Mouse (Mus musculus) olfactory bulb, adult 2 months (tissue): ENCODE results near the gene Catsper4.

ENCODE experiments used
- CTCF ChIP-seq: fragments of 200-500 bp; IDR thresholded peaks from 2 replicates; pipeline ENCODE4 v1.5.1; 2012; ENCODE audit warnings: low read depth, mild to moderate bottlenecking, low read length, moderate library complexity; ENCODE audit not compliant: insufficient read depth
- POLR2A ChIP-seq: fragments of 200-500 bp; IDR thresholded peaks from 2 replicates; pipeline ENCODE4 v1.6.1; 2012; ENCODE audit warnings: mild to moderate bottlenecking, low read depth, low read length, moderate library complexity; ENCODE audit not compliant: insufficient read depth

DNA sequence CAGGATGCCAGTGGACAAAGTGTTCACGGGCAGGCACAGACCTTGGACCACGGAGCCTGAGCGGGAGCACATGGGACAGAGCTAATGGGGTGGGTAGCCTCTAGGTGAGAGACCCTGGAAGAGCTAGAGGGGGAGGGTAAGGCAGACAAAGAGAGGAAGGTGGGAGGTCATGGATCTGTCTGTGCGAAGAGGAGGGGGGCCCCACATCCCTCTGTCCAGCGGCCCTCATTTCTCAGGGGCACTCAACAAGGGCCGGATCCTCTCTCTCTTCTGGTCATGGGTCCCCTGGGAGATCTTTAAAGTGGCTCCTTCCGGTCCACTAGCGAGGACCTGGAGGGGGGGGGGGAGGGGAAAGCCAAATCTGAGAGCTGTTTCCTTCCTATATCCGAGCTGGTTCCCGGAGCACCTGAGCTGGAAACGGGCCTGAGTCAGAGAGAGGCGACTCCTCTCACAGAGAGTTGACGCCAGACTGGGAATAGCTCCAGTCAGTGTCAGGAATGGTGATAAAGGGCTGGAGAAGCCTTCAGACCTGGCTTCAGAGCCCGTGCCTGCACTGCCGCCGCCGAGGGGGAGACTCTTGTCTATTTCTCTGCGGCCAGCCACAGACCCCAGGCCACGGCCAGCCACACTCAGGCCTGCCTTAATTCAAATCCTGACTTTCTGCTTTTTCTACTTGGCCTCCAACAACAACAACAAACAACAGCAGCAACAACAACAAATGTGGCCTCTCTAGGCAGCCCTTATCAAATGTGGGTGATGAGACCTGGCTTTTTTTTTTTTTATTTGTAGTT, 29.4 kb upstream of the Catsper4 start:
- TF ChIP-seq CTCF (no peak), POLR2A (no peak)
